Mouse (Mus musculus) heart, embryonic 16.5 days (tissue): Measurements from ENCODE around the gene Stac3. TPM values are rescaled to one million over a fixed set of nuclear protein-coding genes. Genes with fewer than 3 reads are reported as not detected.

Source experiments
- ATAC-seq: fragments of 200-750 bp; cut with Nextera tagmentation; replicated peaks from 2 replicates; pipeline ENCODE4 v1.8.0; 2017; ENCODE audit warnings: moderate number of reproducible peaks; ENCODE audit not compliant: insufficient read depth, low FRiP score; ENCODE audit errors: extremely low read depth
- H3K27ac ChIP-seq: fragments of 300-500 bp; sonication (generic); 2 replicates; pipeline ENCODE4 v1.5.1; 2014; ENCODE audit warnings: mild to moderate bottlenecking, low read length, control low read depth, moderate library complexity
- H3K27me3 ChIP-seq: fragments of 300-500 bp; sonication (generic); 2 replicates; pipeline ENCODE4 v1.6.1; 2014; ENCODE audit warnings: low read length, mixed read lengths; ENCODE audit not compliant: control insufficient read depth, insufficient read depth
- H3K36me3 ChIP-seq: fragments of 300-500 bp; sonication (generic); 2 replicates; pipeline ENCODE4 v1.6.1; 2014; ENCODE audit not compliant: control insufficient read depth, insufficient read depth
- H3K4me1 ChIP-seq: fragments of 300-500 bp; sonication (generic); 2 replicates; pipeline ENCODE4 v1.6.1; 2014; ENCODE audit warnings: low read length, mixed read lengths; ENCODE audit not compliant: control insufficient read depth, insufficient read depth
- H3K4me2 ChIP-seq: fragments of 300-500 bp; sonication (generic); 2 replicates; pipeline ENCODE4 v1.6.1; 2014; ENCODE audit warnings: low read depth, mild to moderate bottlenecking, control low read depth, low read length
- H3K4me3 ChIP-seq: fragments of 300-500 bp; sonication (generic); 2 replicates; pipeline ENCODE4 v1.5.1; 2014; ENCODE audit warnings: mild to moderate bottlenecking, control low read depth, low read length
- H3K9ac ChIP-seq: fragments of 300-500 bp; sonication (generic); 2 replicates; pipeline ENCODE4 v1.6.1; 2014; ENCODE audit warnings: low read length, control low read depth
- H3K9me3 ChIP-seq: fragments of 300-500 bp; sonication (generic); replicated peaks from 2 replicates; pipeline ENCODE4 v1.6.1; 2016; ENCODE audit warnings: low read length; ENCODE audit not compliant: control insufficient read depth
- WGBS: fragments of 180-500 bp; shearing (Covaris S2); extraction: QIAGEN DNeasy Blood & Tissue Kit; methylation state at CpG from one replicate; pipeline ENCODE4 v1.1.7; 2014; 5-methylcytosine and 5-hydroxymethylcytosine counted together
- polyA plus RNA-seq: library from polyadenylated mRNA; unstranded; fragments of >200 nt; fragmentation: Nextera tagmentation; extraction: Ambion mirVana; gene quantifications from 2 replicates; pipeline ENCODE4 v1.2.1, GENCODE M21; 2015

Stac3 gene
- polyA plus RNA-seq, 1 experiment from 2014 or later, result 0.46 TPM

GRCm38 (mm10) chr10:127519041-127519701 lies 17.7 kb downstream of the Stac3 start:
- peaks cover 25% of the 10 kb centered on the region for H3K36me3 ChIP-seq
- H3K9ac ChIP-seq, result no peak overlapping the region
- H3K4me3 ChIP-seq, result no peak overlapping the region
- peaks cover 37% of the 10 kb centered on the region for H3K4me1 ChIP-seq
- no peak overlapping the region for H3K27ac ChIP-seq
- ATAC-seq, result no peak
- H3K9me3 ChIP-seq, result no peaks in the 10 kb centered on the region
- 96% methylated on average over 26 of the region's 26 CpGs for WGBS
- no peak overlapping the region for H3K4me2 ChIP-seq
- H3K27me3 ChIP-seq, result peaks cover 11% of the 10 kb centered on the region

DNA sequence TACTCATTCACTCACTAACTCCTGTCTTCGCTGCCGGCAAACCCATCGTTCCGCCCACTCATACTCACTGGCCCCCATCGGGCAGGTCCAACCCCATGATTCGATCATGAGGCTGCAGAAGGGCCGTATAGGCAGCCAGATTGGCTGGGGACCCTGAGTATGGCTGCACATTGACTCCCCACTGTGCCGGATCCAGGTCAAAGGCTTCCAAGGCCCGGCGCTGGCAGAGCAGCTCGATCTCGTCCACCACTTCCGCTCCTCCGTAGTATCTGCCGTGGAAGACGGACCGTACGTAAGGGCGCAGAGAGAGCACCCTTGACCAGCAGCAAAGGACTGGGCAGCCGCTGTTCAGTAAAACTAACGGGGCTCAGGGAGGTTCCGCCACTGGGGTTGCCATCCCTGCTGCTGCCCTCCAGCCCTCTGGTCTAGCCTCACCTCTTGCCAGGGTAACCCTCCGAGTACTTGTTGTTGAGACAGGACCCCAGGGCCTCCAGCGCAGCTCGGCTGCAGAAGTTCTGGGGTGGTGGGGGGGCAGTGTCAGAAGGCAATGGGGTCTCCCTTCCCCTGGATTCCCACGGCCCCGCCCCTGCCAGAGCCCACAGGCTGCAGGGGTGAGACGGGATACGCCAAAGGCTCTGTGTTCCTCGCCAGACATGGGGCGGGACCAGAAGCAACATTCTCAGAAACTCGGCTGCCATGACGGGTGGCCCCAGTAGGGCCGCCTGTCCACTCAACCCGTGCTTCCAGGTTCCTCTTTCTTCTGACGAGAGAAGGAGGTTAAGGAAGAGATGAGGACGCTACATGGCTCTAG lies 18.6 kb downstream of the Stac3 start:
- Histone ChIP-seq H3K9me3 (no peaks in the 10 kb centered on the region), H3K27me3 (peaks cover 13% of the 10 kb centered on the region), H3K4me1 (peaks cover 30% of the 10 kb centered on the region), H3K36me3 (peaks cover 25% of the 10 kb centered on the region), H3K4me2 (no peak overlapping the region), H3K4me3 (no peak overlapping the region), H3K27ac (no peak overlapping the region), H3K9ac (no peak overlapping the region)
- no peak for ATAC-seq
- WGBS, result 93% methylated on average over 37 of the region's 37 CpGs

DNA sequence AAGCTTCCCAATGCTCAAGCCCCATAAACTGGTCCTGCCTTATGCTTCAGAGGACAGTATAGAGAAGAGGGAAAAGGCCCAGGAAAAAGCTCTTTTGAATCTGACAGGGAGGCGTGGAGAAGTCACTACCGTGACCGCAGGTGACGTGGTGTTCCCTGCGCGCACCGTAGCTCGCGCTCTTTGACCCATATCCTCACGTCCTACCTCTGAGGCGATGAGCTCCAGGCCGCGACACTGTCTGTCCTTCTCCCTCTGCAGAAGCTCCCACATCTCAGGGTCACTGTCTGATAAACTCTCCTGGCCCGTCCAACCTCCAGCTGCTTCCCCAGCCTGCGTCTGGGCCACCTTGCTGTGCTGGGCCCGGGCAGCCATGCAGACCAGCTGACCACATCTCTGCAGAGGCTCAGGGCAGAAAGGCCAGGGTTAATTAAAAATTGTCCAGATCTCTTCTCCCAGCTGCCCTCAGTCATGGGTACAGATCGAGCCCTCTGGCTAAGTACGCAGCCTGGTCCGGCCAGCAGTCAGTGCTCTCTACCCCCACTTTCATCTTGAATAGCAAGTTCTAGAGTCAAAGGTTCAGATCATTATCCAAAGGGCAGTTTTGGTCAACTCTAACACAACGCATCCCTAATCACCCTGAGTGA lies 19.4 kb downstream of the Stac3 start:
- Histone ChIP-seq H3K4me2 (peak overlapping the region; percentile 78), H3K36me3 (peaks cover 25% of the 10 kb centered on the region), H3K4me3 (peak overlapping the region; percentile 80), H3K9me3 (no peaks in the 10 kb centered on the region), H3K9ac (peak overlapping the region; percentile 74), H3K27me3 (peaks cover 21% of the 10 kb centered on the region), H3K4me1 (peaks cover 30% of the 10 kb centered on the region), H3K27ac (no peak overlapping the region)
- ATAC-seq, result no peak
- whole genome bisulfite sequencing, result 80% methylated on average over 20 of the region's 20 CpGs

DNA sequence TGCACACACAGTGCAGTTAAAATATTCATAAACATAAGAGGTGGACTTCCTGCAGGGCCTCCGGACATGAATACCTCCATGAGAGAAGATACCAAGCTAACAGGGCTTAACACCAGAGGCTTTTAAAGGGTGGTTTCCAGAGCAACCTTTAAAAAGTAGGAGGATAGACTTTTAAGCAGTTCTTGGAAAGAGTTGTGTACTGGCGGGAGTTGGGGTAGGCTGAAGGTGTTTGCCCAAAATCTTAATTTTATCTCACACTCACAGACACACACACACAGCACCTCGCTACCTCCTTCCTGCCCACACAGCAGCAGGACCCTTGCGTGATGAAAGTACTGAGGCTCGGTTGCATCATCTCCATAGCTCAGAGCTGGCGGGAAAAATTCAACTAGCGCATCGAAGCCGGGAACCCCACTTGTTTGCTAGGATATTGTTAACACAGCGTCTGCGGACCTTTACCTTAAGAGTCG lies 20.2 kb downstream of the Stac3 start:
- peak overlapping the region; percentile 78 for H3K4me2 ChIP-seq
- H3K4me3 ChIP-seq, result peak overlapping the region; percentile 80
- no peaks in the 10 kb centered on the region for H3K9me3 ChIP-seq
- peaks cover 29% of the 10 kb centered on the region for H3K27me3 ChIP-seq
- peaks cover 25% of the 10 kb centered on the region for H3K36me3 ChIP-seq
- WGBS, result 6% methylated on average over 12 of the region's 12 CpGs
- ATAC-seq, result no peak; the same call in 1 of the 2 replicates
- peaks cover 30% of the 10 kb centered on the region for H3K4me1 ChIP-seq
- no peak overlapping the region for H3K27ac ChIP-seq
- peak overlapping the region; percentile 74 for H3K9ac ChIP-seq

- peaks cover 34% of the 10 kb centered on the region for H3K27me3 ChIP-seq
Observed at GRCm38 (mm10) chr10:127522088-127522581, 20.6 kb downstream of the Stac3 start, which contains the start of gene Shmt2. Gene Shmt2 (minus strand): TSS chr10:127522444.

GRCm38 (mm10) chr10:127524646-127525255 lies 23.3 kb downstream of the Stac3 start:
- no peak for ATAC-seq
- no peak overlapping the region for H3K4me2 ChIP-seq
- H3K9ac ChIP-seq, result no peak overlapping the region
- H3K4me3 ChIP-seq, result no peak overlapping the region
- peaks cover 3% of the 10 kb centered on the region for H3K36me3 ChIP-seq
- peaks cover 24% of the 10 kb centered on the region for H3K4me1 ChIP-seq
- WGBS, result 6% methylated on average over 23 of the region's 23 CpGs
- H3K27ac ChIP-seq, result no peak overlapping the region
- peaks cover 59% of the 10 kb centered on the region for H3K27me3 ChIP-seq
- no peaks in the 10 kb centered on the region for H3K9me3 ChIP-seq

More at GRCm38 (mm10) chr10:127522088-127522581, 20.6 kb downstream of the Stac3 start, which contains the start of gene Shmt2:
- H3K4me2 ChIP-seq, result peak within 1 kb of the TSS; percentile 78
- under 1% methylated on average over 21 of the region's 21 CpGs for WGBS
- no peak within 1 kb of the TSS for H3K27ac ChIP-seq
- H3K4me1 ChIP-seq, result peaks cover 26% of the 10 kb centered on the region
- peak within 1 kb of the TSS; percentile 74 for H3K9ac ChIP-seq
- peak within 1 kb of the TSS; percentile 80 for H3K4me3 ChIP-seq
- H3K36me3 ChIP-seq, result peaks cover 25% of the 10 kb centered on the region
- H3K9me3 ChIP-seq, result no peaks in the 10 kb centered on the region
- ATAC-seq, result peak; percentile 54

DNA sequence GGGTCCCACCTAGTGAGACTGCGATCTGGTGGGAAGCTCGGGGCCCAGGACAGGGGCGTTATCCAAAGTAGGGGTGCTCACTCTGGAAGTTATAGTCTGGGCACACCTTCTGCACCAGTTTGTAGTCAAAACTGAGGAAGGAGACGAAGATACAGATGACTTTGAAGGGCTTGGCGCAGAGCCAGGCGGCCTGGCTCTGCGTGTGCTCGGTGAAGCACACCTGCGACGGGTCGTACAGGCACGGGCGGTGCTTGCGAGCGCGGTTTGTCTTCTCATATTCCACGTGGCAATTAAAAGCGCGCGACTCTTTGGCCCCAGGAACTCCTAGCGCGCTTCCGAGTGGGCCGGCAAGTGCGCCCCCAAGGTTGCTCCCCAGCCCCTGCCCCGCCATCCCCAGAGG lies 24.6 kb downstream of the Stac3 start:
- ATAC-seq, result no peak
- H3K4me3 ChIP-seq, result peak overlapping the region; percentile 48
- WGBS, result under 1% methylated on average over 26 of the region's 26 CpGs
- peak overlapping the region; percentile 42; the same call in 1 of the 2 replicates for H3K9ac ChIP-seq
- H3K27me3 ChIP-seq, result peaks cover 72% of the 10 kb centered on the region
- peaks cover 25% of the 10 kb centered on the region for H3K4me1 ChIP-seq
- H3K27ac ChIP-seq, result no peak overlapping the region
- no peaks in the 10 kb centered on the region for H3K9me3 ChIP-seq
- no peaks in the 10 kb centered on the region for H3K36me3 ChIP-seq
- peak overlapping the region; percentile 66 for H3K4me2 ChIP-seq

- peak overlapping the region; percentile 66 for H3K4me2 ChIP-seq
- under 1% methylated on average over 26 of the region's 26 CpGs for WGBS
- H3K27me3 ChIP-seq, result peaks cover 79% of the 10 kb centered on the region
- H3K4me1 ChIP-seq, result peaks cover 19% of the 10 kb centered on the region
- 0 out of 2 replicates have a peak, but pooled peaks have one; percentile 15 for ATAC-seq
- H3K9ac ChIP-seq, result peak overlapping the region; percentile 42; the same call in 1 of the 2 replicates
- H3K27ac ChIP-seq, result no peak overlapping the region
- H3K4me3 ChIP-seq, result peak overlapping the region; percentile 48
- H3K9me3 ChIP-seq, result no peaks in the 10 kb centered on the region
- H3K36me3 ChIP-seq, result no peaks in the 10 kb centered on the region
Observed at GRCm38 (mm10) chr10:127526681-127527080, 25.2 kb downstream of the Stac3 start.
